Mouse (Mus musculus) gastrocnemius, adult 2 months (tissue): ENCODE measurements at regions not wholly inside any gene's neighbourhood (a gene's known extent, or its start where the extent isn't known, plus 50 kb on each side); places are given as distances from the start of the nearest gene placed in this dataset.

ENCODE experiments used
- DNase-seq: peaks from one replicate; pipeline ENCODE4 v3.0.0; 2022
- H3K27ac ChIP-seq: fragments of 200-600 bp; 2 replicates; pipeline ENCODE4 v1.8.1; 2022; ENCODE audit warnings: mild to moderate bottlenecking
- H3K4me3 ChIP-seq: fragments of 200-600 bp; 2 replicates; pipeline ENCODE4 v1.8.1; 2022; ENCODE audit warnings: mild to moderate bottlenecking, moderate library complexity
- CTCF ChIP-seq: fragments of 200-600 bp; IDR thresholded peaks from 2 replicates; pipeline ENCODE4 v1.8.1; 2022; ENCODE audit warnings: antibody characterized with exemption, mild to moderate bottlenecking, moderate library complexity
- intact Hi-C: fragments of 180-260 bp; cut with DNase I; formaldehyde crosslinking; loops from one replicate; pipeline ENCODE4 v1.15.1; 2025

- Histone ChIP-seq H3K4me3 (no peak overlapping the region), H3K27ac (peak overlapping the region; percentile 76)
- no peak for TF ChIP-seq CTCF
- DNase-seq: no peak
- intact Hi-C loops: no loop called here
Observed at GRCm38 (mm10) chr8:25323643-25324420, 499.7 kb upstream of the Adam5 start.

GRCm38 (mm10) chr8:25316383-25316782 is 492.2 kb upstream of the Adam5 start:
- intact Hi-C loops: no loop called here
- TF ChIP-seq CTCF: no peak
- no peak for DNase-seq
- H3K4me3 ChIP-seq: no peak overlapping the region
- no peak overlapping the region for H3K27ac ChIP-seq

GRCm38 (mm10) chr8:25311811-25312533 is 487.8 kb upstream of the Adam5 start:
- no peak for DNase-seq
- intact Hi-C loops: no loop called here
- TF ChIP-seq CTCF: no peak
- H3K4me3 ChIP-seq: no peak overlapping the region
- H3K27ac ChIP-seq: no peak overlapping the region

DNA sequence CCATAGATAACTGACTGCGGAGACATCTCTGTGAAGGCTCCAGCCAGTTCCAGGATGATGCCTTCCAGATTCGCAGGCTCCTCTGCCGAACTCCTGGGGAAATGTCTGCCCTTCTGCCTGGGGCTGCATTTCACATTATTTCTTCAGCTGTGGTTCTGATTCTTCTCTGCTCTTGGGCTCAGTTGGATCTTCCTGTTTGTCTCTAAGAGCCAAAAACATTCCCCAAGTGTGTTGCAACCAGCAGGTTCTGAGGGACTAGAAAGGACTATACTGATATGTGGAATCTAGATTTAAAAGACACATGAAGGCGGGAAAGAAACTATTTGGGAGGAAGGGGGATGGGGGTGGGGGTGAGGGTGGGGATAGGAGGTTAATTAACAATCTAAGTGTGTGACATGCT is 483.8 kb upstream of the Adam5 start:
- H3K27ac ChIP-seq: peak overlapping the region; percentile 82

GRCm38 (mm10) chr8:25307511-25307910 is 483.3 kb upstream of the Adam5 start:
- DNase-seq: peak; percentile 38
- no peak for TF ChIP-seq CTCF
- H3K27ac ChIP-seq: peak overlapping the region; percentile 82
- peak overlapping the region; percentile 32 for H3K4me3 ChIP-seq
- intact Hi-C loops: no loop called here

More for the DNA sequence above, 483.8 kb upstream of the Adam5 start:
- no peak overlapping the region for H3K4me3 ChIP-seq
- DNase-seq: no peak
- intact Hi-C loops: no loop called here
- no peak for TF ChIP-seq CTCF

DNA sequence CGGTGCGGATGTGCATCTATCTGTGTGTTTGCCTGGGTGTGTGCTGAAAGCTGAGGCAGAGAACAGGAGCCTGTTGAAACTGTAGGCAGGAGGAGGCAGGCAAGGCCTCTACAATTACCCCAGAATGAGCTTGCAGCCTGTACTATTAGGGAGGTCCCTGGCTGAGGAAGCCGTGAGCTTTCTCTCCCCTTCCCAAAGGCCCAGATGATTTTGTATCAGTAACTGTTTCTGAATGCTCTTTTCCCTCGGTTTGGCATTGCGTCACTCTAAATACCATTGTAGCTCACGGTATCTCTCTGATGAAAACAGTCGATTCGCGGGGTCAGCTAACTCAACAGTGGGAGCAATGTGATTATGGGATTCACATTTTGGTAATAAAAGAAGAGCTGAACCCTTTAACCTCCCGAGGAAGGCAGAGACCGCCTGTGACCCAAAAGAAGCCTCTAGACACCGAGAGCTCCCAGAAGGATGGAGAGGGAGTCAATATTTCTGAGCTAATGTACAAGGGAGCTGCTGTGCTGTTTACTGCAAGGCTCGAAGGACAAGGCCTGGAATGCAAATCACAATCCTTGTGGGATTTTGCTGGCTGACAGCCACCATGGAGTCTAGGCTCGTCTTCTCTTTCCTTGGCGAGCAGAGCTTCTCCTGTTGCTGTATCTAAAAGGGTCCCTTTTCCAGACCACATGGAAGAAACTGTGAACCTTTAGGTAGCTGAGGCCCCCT is 482.8 kb upstream of the Adam5 start:
- intact Hi-C loops: no loop called here
- TF ChIP-seq CTCF: no peak
- Histone ChIP-seq H3K4me3 (peak overlapping the region; percentile 32), H3K27ac (peak overlapping the region; percentile 82)
- peak; percentile 69 for DNase-seq
